Mouse (Mus musculus): Measurements from ENCODE around the gene Epha6. TPM values are rescaled to one million over a fixed set of nuclear protein-coding genes. Genes with fewer than 3 reads are reported as not detected.

The Epha6 gene
- polyA plus RNA-seq, 1 experiment from 2014 or later, result 0.16 TPM

- Histone ChIP-seq H3K4me3 (ENCODE audit: low read depth, low read length) (no peak overlapping the region), H3K4me1 (replicated peaks; ENCODE audit: control insufficient read depth, insufficient read depth, low read length) (no peaks in the 10 kb centered on the region), H3K27ac (ENCODE audit: low read depth, low read length) (no peak overlapping the region), H3K4me2 (replicated peaks; ENCODE audit: low read depth) (no peak overlapping the region), H3K27me3 (replicated peaks; ENCODE audit: control insufficient read depth, insufficient read depth, low read length) (no peaks in the 10 kb centered on the region), H3K9me3 (ENCODE audit: control insufficient read depth) (no peaks in the 10 kb centered on the region), H3K36me3 (ENCODE audit: control insufficient read depth, insufficient read depth) (no peaks in the 10 kb centered on the region), H3K9ac (ENCODE audit: low read depth, low read length) (no peak overlapping the region)
- TF ChIP-seq CTCF (IDR thresholded peaks at IDR 0.05; ENCODE audit: low read depth), result no peak
- WGBS, result 62% methylated on average over 3 of the region's 3 CpGs
- no peak for ATAC-seq
Measured at GRCm38 (mm10) chr16:60144370-60144769, 461.0 kb downstream of the Epha6 start.

- Histone ChIP-seq H3K27ac (ENCODE audit: low read depth, low read length) (no peak overlapping the region), H3K4me3 (ENCODE audit: low read depth, low read length) (no peak overlapping the region), H3K4me2 (replicated peaks; ENCODE audit: low read depth) (no peak overlapping the region), H3K9me3 (ENCODE audit: control insufficient read depth) (no peaks in the 10 kb centered on the region), H3K9ac (ENCODE audit: low read depth, low read length) (no peak overlapping the region), H3K4me1 (replicated peaks; ENCODE audit: control insufficient read depth, insufficient read depth, low read length) (no peaks in the 10 kb centered on the region), H3K36me3 (ENCODE audit: control insufficient read depth, insufficient read depth) (no peaks in the 10 kb centered on the region), H3K27me3 (replicated peaks; ENCODE audit: control insufficient read depth, insufficient read depth, low read length) (no peaks in the 10 kb centered on the region)
- TF ChIP-seq CTCF (IDR thresholded peaks at IDR 0.05; ENCODE audit: low read depth), result no peak
- 82% methylated on average over 3 of the region's 3 CpGs for WGBS
- no peak for ATAC-seq
Measured at GRCm38 (mm10) chr16:60121435-60121834, 483.9 kb downstream of the Epha6 start.

GRCm38 (mm10) chr16:60102210-60102609 is 503.1 kb downstream of the Epha6 start:
- Histone ChIP-seq H3K4me1 (replicated peaks; ENCODE audit: control insufficient read depth, insufficient read depth, low read length) (no peaks in the 10 kb centered on the region), H3K4me3 (ENCODE audit: low read depth, low read length) (no peak overlapping the region), H3K9me3 (ENCODE audit: control insufficient read depth) (no peaks in the 10 kb centered on the region), H3K9ac (ENCODE audit: low read depth, low read length) (no peak overlapping the region), H3K27ac (ENCODE audit: low read depth, low read length) (no peak overlapping the region), H3K27me3 (replicated peaks; ENCODE audit: control insufficient read depth, insufficient read depth, low read length) (no peaks in the 10 kb centered on the region), H3K4me2 (replicated peaks; ENCODE audit: low read depth) (no peak overlapping the region), H3K36me3 (ENCODE audit: control insufficient read depth, insufficient read depth) (no peaks in the 10 kb centered on the region)
- TF ChIP-seq CTCF (IDR thresholded peaks at IDR 0.05; ENCODE audit: low read depth), result no peak
- WGBS, result 83% methylated on average over 3 of the region's 3 CpGs
- ATAC-seq, result no peak

- ATAC-seq, result no peak
- Histone ChIP-seq H3K4me2 (replicated peaks; ENCODE audit: low read depth) (no peak overlapping the region), H3K4me3 (ENCODE audit: low read depth, low read length) (no peak overlapping the region), H3K27ac (ENCODE audit: low read depth, low read length) (no peak overlapping the region), H3K4me1 (replicated peaks; ENCODE audit: control insufficient read depth, insufficient read depth, low read length) (no peaks in the 10 kb centered on the region), H3K27me3 (replicated peaks; ENCODE audit: control insufficient read depth, insufficient read depth, low read length) (no peaks in the 10 kb centered on the region), H3K9me3 (ENCODE audit: control insufficient read depth) (no peaks in the 10 kb centered on the region), H3K36me3 (ENCODE audit: control insufficient read depth, insufficient read depth) (no peaks in the 10 kb centered on the region), H3K9ac (ENCODE audit: low read depth, low read length) (no peak overlapping the region)
- WGBS, result 62% methylated on average over 1 of the region's 1 CpGs
- TF ChIP-seq CTCF (IDR thresholded peaks at IDR 0.05; ENCODE audit: low read depth), result no peak
Measured at GRCm38 (mm10) chr16:60095333-60095732, 510.0 kb downstream of the Epha6 start.

GRCm38 (mm10) chr16:60086976-60087375 is 518.4 kb downstream of the Epha6 start:
- no peak overlapping the region for H3K27ac ChIP-seq (ENCODE audit: low read depth, low read length)
- H3K27me3 ChIP-seq (replicated peaks; ENCODE audit: control insufficient read depth, insufficient read depth, low read length), result no peaks in the 10 kb centered on the region
- no peak for ATAC-seq
- no peak overlapping the region for H3K4me2 ChIP-seq (replicated peaks; ENCODE audit: low read depth)
- TF ChIP-seq CTCF (IDR thresholded peaks at IDR 0.05; ENCODE audit: low read depth), result no peak
- no peaks in the 10 kb centered on the region for H3K9me3 ChIP-seq (ENCODE audit: control insufficient read depth)
- no peak overlapping the region for H3K4me3 ChIP-seq (ENCODE audit: low read depth, low read length)
- H3K9ac ChIP-seq (ENCODE audit: low read depth, low read length), result no peak overlapping the region
- no peaks in the 10 kb centered on the region for H3K4me1 ChIP-seq (replicated peaks; ENCODE audit: control insufficient read depth, insufficient read depth, low read length)
- WGBS, result 85% methylated on average over 3 of the region's 3 CpGs
- no peaks in the 10 kb centered on the region for H3K36me3 ChIP-seq (ENCODE audit: control insufficient read depth, insufficient read depth)

- no peak for TF ChIP-seq CTCF (IDR thresholded peaks at IDR 0.05; ENCODE audit: low read depth)
- no peak for ATAC-seq
- no peak overlapping the region for H3K4me3 ChIP-seq (ENCODE audit: low read depth, low read length)
- no peak overlapping the region for H3K9ac ChIP-seq (ENCODE audit: low read depth, low read length)
- no peaks in the 10 kb centered on the region for H3K36me3 ChIP-seq (ENCODE audit: control insufficient read depth, insufficient read depth)
- no peak overlapping the region for H3K27ac ChIP-seq (ENCODE audit: low read depth, low read length)
- 81% methylated on average over 10 of the region's 10 CpGs for WGBS
- H3K4me1 ChIP-seq (replicated peaks; ENCODE audit: control insufficient read depth, insufficient read depth, low read length), result no peaks in the 10 kb centered on the region
- H3K4me2 ChIP-seq (replicated peaks; ENCODE audit: low read depth), result no peak overlapping the region
- no peaks in the 10 kb centered on the region for H3K9me3 ChIP-seq (ENCODE audit: control insufficient read depth)
- H3K27me3 ChIP-seq (replicated peaks; ENCODE audit: control insufficient read depth, insufficient read depth, low read length), result no peaks in the 10 kb centered on the region
Measured at GRCm38 (mm10) chr16:60070457-60071112, 534.7 kb downstream of the Epha6 start.

- no peaks in the 10 kb centered on the region for H3K36me3 ChIP-seq (ENCODE audit: control insufficient read depth, insufficient read depth)
- no peak overlapping the region for H3K4me3 ChIP-seq (ENCODE audit: low read depth, low read length)
- H3K27me3 ChIP-seq (replicated peaks; ENCODE audit: control insufficient read depth, insufficient read depth, low read length), result no peaks in the 10 kb centered on the region
- H3K9me3 ChIP-seq (ENCODE audit: control insufficient read depth), result no peaks in the 10 kb centered on the region
- no peaks in the 10 kb centered on the region for H3K4me1 ChIP-seq (replicated peaks; ENCODE audit: control insufficient read depth, insufficient read depth, low read length)
- no peak overlapping the region for H3K9ac ChIP-seq (ENCODE audit: low read depth, low read length)
- no peak overlapping the region for H3K4me2 ChIP-seq (replicated peaks; ENCODE audit: low read depth)
- no peak for TF ChIP-seq CTCF (IDR thresholded peaks at IDR 0.05; ENCODE audit: low read depth)
- WGBS, result 66% methylated on average over 1 of the region's 1 CpGs
- H3K27ac ChIP-seq (ENCODE audit: low read depth, low read length), result no peak overlapping the region
- no peak for ATAC-seq
Measured at GRCm38 (mm10) chr16:60043809-60044208, 561.5 kb downstream of the Epha6 start.

Measured in intestine, postnatal 0 days (tissue).